Mouse (Mus musculus) gastrocnemius, adult 2 months (tissue): ENCODE data around the gene Srd5a1. TPM values are rescaled to one million over a fixed set of nuclear protein-coding genes. Genes with fewer than 3 reads are reported as not detected.
A peak's percentile ranks its signal among the peaks of the same experiment; 100 is the strongest.
"Not testable (repeated sequence)": the region's sequence is repeated elsewhere in the genome, so short reads cannot be mapped to it uniquely, and the experiment has no call there.

Source experiments
- DNase-seq: peaks from one replicate; pipeline ENCODE4 v3.0.0; 2022
- H3K27ac ChIP-seq: fragments of 200-600 bp; 2 replicates; pipeline ENCODE4 v1.8.1; 2022; ENCODE audit warnings: mild to moderate bottlenecking
- H3K4me3 ChIP-seq: fragments of 200-600 bp; 2 replicates; pipeline ENCODE4 v1.8.1; 2022; ENCODE audit warnings: mild to moderate bottlenecking, moderate library complexity
- CTCF ChIP-seq: fragments of 200-600 bp; IDR thresholded peaks from 2 replicates; pipeline ENCODE4 v1.8.1; 2022; ENCODE audit warnings: antibody characterized with exemption, mild to moderate bottlenecking, moderate library complexity
- intact Hi-C: fragments of 180-260 bp; cut with DNase I; formaldehyde crosslinking; loops from one replicate; pipeline ENCODE4 v1.15.1; 2025
- total RNA-seq, 2 experiments: library from RNA; stranded (reverse); gene quantifications; 2 replicates each; pipeline ENCODE4 v1.2.3; 2021

The Srd5a1 gene
- total RNA-seq, 2 experiments from 2014 or later, result 0.33 TPM; not detected in 1

DNA sequence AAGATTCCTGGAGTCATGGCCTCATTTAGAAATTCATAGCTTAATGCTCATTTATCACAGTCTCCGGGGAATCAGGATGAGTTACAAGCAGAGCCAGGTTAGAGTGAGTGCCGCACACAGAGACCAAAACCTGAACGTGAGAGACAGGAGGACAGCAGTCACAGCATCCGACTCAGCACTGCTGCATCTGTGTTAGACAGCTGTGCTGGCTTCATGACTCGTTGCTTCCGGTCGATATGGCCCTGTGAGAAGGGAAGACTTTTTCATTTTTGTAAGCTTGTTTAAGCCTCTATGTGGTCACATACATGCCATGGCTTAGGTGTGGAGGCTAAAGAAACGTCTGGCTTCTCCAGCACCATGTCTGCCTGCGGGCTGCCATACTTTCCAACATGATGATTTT lies 26.4 kb upstream of the Srd5a1 start:
- DNase-seq, result no peak
- TF ChIP-seq CTCF, result no peak
- Histone ChIP-seq H3K27ac (no peak overlapping the region), H3K4me3 (no peak overlapping the region)
- intact Hi-C loops, result no loop called here

DNA sequence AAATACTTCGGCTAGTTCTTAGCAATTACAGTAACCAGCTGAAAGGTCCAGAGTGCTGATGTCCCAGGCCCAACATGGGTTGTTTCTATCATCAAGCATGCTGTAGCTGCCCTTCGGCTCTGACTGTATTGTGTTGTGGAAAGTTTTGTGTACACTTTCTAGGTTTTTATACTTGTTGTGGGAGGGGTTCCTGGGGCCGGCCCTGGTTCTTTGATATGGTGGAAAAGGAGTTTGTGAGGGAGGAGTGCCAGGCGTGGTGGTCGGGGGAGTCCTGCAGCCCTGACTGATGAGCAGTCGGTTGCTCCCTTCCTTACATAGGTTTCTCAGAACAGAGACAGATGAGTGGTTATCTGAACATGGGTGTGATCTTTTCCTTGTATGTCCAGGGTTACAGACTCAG lies 25.6 kb upstream of the Srd5a1 start:
- intact Hi-C loops, result no loop called here
- H3K27ac ChIP-seq, result no peak overlapping the region
- DNase-seq, result no peak
- no peak overlapping the region for H3K4me3 ChIP-seq
- no peak for TF ChIP-seq CTCF

DNA sequence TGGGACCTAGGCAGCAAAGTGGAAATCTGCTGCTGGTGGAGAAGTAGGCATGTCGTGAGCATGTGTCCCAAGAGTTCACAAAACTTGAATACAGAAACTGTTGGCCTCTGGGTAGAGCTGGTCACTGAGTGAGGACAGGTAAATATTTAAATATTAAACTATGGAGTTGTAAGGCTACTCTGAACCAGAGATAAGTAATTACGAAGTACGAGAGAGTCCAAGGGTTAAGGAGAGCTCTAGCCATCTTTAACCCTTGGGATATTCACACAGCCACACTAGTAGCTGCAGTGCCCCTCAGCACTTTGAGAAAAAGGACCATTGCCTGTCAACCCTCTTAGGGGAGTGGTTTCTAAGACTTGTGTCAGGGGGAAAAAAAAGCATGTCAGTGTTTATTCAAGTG lies 25.1 kb upstream of the Srd5a1 start:
- intact Hi-C loops, result no loop called here
- Histone ChIP-seq H3K4me3 (no peak overlapping the region), H3K27ac (no peak overlapping the region)
- no peak for DNase-seq
- no peak for TF ChIP-seq CTCF

DNA sequence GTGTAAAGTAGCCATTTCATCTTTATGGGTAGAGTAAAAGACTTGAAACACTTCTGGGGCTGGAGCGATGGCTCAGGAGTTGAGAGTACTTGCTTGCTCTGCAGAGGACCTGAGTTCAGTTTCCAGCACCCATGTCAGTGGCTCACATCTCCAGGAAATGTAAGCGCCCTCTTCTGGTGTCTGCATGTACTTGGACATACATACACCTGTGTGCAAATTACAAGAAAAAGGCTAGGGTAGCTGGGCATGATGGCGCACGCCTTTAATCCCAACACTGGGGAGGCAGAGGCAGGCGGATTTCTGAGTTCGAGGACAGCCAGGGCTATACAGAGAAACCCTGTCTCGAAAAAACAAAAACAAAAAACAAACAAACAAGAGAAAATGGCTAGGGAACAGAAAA lies 24.6 kb upstream of the Srd5a1 start:
- intact Hi-C loops, DNase-seq, H3K27ac ChIP-seq, H3K4me3 ChIP-seq: not testable (repeated sequence)
- 0 out of 2 replicates have a peak, but pooled peaks have one; percentile 5 for TF ChIP-seq CTCF

DNA sequence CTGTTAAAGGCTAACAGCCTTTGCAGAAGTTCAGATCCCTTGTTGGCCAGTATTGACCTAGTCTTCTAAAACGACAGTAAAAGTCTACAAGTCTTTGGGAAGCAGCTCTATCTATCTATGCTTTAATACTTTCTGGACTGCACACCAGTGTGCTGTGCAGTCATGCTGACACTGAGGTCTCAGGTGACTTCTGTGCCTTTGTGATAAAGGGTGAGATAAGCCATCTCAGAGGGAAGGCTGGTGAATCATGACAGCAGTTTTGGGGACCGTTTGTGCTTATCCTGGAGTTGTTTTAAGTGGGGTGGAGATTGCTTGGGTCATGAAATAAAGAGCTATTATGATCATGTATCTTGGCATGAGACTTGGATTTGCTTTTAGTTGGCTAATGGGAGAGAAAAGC lies 22.7 kb upstream of the Srd5a1 start:
- DNase-seq, result no peak
- no peak overlapping the region for H3K4me3 ChIP-seq
- no peak overlapping the region for H3K27ac ChIP-seq
- intact Hi-C loops, result no loop called here
- TF ChIP-seq CTCF, result no peak

DNA sequence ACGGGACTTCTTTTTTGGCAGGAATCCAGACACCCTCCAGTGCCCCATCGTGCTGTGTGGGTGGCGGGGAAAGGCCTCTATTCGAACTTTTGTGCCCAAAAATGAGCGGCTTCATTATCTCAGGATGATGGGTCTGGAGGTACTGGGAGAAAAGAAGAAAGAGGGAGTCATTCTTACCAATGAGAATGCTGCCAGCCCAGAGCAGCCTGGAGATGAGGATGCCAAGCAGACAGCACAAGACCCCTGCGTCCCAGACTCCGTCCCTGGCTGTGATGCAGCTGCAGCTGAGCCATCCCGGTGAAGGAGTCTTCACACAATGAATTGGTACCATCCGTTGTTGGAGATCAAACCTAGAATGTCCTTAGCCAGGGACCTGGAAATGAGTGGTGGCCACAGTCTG lies 22.3 kb upstream of the Srd5a1 start:
- no peak for TF ChIP-seq CTCF
- no peak for DNase-seq
- intact Hi-C loops, result no loop called here
- H3K4me3 ChIP-seq, result no peak overlapping the region
- no peak overlapping the region for H3K27ac ChIP-seq

DNA sequence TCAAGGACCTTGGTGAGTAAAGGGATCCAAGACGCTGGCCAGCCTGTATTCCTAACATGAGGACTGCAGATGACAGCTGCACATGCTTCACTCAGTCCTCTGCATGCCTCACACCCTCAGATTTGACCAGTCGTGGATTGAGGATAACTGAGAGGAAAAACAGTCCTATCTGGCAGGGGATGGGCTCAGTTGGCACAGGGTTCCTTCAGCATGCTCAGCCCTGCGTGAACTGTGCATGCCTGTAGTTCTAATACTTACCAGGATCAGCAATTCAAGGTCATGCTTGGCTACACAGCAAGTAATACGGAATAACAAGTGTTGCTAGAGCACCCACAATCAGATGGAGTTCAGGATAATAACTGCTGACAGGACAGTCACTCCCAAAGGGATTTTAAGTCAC lies 20.4 kb upstream of the Srd5a1 start:
- no peak for TF ChIP-seq CTCF
- H3K4me3 ChIP-seq, result no peak overlapping the region
- DNase-seq, result no peak

DNA sequence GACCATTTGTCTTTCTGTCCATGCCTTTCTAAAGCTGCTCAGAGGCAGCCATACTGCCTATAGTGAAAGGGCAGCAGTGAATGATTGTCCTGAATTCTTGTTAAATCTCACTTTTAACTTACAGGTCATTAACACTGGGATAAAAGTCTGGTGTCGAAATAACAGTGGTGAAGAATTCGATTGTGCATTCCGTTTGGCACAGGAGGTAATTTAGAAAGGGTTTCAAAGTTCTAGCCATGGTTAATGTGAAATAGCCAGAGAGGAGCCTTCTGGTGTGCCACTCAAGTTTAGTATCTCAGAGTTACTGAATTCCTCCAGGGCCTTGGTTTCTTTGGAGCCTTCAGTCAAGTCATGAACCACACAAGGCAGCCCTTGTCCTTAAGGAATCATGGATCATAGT lies 19.9 kb upstream of the Srd5a1 start:
- Histone ChIP-seq H3K4me3 (no peak overlapping the region), H3K27ac (no peak overlapping the region)
- DNase-seq, result no peak
- TF ChIP-seq CTCF, result no peak
- intact Hi-C loops, result no loop called here

More for the DNA sequence above, 20.4 kb upstream of the Srd5a1 start:
- no peak overlapping the region for H3K27ac ChIP-seq
- intact Hi-C loops, result no loop called here

DNA sequence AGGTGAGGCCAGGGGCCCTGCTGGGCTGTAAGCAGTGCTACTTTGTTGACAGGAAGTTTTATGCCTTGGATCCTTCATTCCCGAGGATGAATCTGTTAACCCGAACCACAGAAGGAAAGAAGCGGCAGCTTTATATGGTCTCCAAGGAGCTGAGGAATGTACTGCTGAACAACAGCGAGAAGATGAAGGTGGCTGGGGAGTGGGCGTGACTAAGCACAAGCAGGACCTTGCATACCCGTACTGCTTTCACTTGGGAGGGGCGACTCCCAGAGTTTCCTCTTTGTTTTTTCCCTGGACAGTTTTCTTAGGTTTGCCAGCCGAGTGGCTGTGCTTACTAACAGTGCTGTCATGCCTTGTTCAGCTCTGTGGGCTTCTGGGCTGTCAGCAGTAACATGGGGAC lies 19.3 kb upstream of the Srd5a1 start:
- TF ChIP-seq CTCF, result no peak
- Histone ChIP-seq H3K27ac (no peak overlapping the region), H3K4me3 (no peak overlapping the region)
- no peak for DNase-seq
- intact Hi-C loops, result no loop called here

DNA sequence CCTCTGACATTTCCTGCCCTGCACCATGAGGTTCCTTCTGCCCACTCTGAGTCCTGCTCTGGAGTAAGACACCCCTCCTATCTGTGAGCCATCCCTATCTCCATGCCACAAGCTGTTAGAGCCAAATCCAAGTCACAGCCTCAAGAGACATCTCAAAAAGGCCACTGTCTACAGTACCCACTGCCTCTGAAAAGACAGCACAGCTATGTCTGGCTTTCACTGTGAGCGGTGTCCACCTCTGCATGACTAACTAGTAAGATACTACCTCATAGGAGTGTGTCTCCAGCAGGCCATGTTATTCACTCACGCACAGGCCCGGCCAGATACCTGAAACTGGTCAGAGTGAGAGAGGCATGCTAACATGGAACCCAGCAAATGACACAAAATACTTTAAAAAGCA lies 16.7 kb upstream of the Srd5a1 start:
- no peak overlapping the region for H3K4me3 ChIP-seq
- no peak overlapping the region for H3K27ac ChIP-seq
- DNase-seq, result no peak
- TF ChIP-seq CTCF, result no peak
- intact Hi-C loops, result no loop called here

DNA sequence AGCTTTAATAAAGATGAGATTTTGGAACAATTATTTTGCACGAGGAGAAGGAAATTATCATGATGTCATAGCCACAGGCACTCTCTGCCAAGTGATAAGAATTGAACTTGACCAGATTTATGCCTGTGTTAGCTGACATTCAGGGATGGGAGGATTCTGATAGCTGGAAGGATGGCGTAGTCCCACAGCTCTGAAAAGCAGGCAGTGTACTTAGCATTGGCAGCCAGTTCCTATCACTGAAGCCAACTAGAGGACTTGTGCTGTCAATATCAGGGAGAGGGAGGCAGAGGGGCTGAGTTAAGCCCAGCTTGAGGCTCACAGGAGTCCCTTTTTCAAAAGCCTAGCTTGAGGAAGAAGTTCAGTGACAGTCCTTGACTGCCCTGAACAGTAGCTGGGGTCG lies 13.3 kb upstream of the Srd5a1 start:
- intact Hi-C loops, result no loop called here
- no peak for DNase-seq
- H3K27ac ChIP-seq, result peak overlapping the region; percentile 28; the same call in 1 of the 2 replicates
- TF ChIP-seq CTCF, result no peak
- no peak overlapping the region for H3K4me3 ChIP-seq

DNA sequence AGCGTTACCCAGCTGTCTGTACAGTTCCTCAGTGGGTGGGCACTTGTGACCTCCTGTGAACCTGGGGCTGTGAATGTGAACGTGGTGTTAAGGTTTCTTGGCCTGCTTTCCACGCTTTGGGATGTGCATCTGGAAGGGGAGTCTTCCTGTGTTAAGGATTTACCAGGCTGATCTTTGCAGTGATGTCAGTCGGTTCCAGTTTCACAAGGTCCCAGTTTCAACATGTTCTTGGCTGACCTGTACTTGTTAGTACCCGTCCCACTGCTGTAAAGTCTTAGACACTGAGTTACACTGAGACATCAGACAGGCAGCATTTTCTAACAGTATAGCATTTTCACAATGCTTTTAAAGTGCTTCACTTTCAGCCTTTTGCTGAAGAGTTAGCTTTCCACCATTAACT lies 12.6 kb upstream of the Srd5a1 start:
- DNase-seq, result no peak
- no peak overlapping the region for H3K4me3 ChIP-seq
- intact Hi-C loops, result no loop called here
- H3K27ac ChIP-seq, result no peak overlapping the region
- TF ChIP-seq CTCF, result no peak

DNA sequence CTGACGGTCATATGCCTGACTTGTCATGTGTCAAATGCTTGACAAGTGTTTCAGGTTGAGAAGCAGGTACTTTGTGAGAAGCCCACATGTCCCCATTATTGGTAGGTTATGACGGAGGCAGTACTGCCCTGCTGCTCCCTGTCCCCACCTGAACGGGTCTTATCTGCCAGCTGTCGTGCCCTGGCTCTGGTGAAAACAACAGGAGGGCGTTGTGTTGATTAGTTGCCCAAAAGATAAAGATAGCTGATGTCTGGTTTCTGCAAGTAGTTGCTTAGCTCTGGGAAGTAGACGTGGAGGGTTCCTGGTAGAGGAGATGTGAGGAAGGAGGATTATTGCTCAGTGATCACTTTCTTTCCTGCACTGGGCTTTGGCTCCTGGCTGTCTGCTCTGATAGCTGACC lies 5.5 kb upstream of the Srd5a1 start:
- H3K27ac ChIP-seq, result no peak overlapping the region
- no peak overlapping the region for H3K4me3 ChIP-seq
- DNase-seq, result no peak
- intact Hi-C loops, result no loop called here
- TF ChIP-seq CTCF, result no peak

DNA sequence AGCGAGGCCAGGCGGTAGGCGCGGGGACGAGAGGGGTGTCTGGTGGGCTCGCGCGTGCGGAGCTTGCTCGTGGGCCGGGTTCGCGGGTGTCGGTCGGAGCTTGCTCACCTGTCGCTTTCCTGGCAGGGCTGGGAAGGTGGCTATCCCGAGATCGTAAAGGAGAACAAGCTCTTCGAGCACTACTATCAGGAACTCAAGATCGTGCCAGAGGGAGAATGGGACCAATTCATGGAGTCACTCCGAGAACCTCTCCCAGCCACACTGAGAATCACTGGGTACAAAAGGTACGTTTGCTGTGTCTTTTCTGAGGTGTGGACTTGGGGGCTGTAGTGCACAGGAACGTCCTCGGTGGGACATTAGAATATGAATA lies 918 bp upstream of the Srd5a1 start:
- no peak for TF ChIP-seq CTCF
- intact Hi-C loops, result loop anchor here (5.0 kb wide), 1 partner anchor 1030 kb away; the partner anchor contains the start of genes Fastkd3 and Mtrr
- peak overlapping the region; percentile 97 for H3K27ac ChIP-seq
- peak overlapping the region; percentile 100 for H3K4me3 ChIP-seq
- no peak for DNase-seq
